Mouse (Mus musculus): Measurements from ENCODE around the gene Prph. TPM values are rescaled to one million over a fixed set of nuclear protein-coding genes. Genes with fewer than 3 reads are reported as not detected.
"Not testable (repeated sequence)": the region's sequence is repeated elsewhere in the genome, so short reads cannot be mapped to it uniquely, and the experiment has no call there.

The Prph gene
- polyA plus RNA-seq, 1 experiment from 2014 or later, result 1.2 TPM

GRCm38 (mm10) chr15:99055511-99055961, 562 bp downstream of the Prph start:
- Histone ChIP-seq H3K27ac (no peak overlapping the region), H3K4me2 (replicated peaks) (peak overlapping the region; percentile 68), H3K9ac (peak overlapping the region; percentile 57), H3K4me1 (peaks cover 33% of the 10 kb centered on the region), H3K9me3 (no peaks in the 10 kb centered on the region), H3K27me3 (peaks cover 86% of the 10 kb centered on the region), H3K36me3 (no peaks in the 10 kb centered on the region), H3K4me3 (peak overlapping the region; percentile 43)
- ATAC-seq (ENCODE audit: low FRiP score, low read depth), result no peak
- under 1% methylated on average over 37 of the region's 37 CpGs for WGBS

- no peak for ATAC-seq (ENCODE audit: low FRiP score, low read depth)
- WGBS, result 6% methylated on average over 14 of the region's 14 CpGs
- peak overlapping the region; percentile 68; the same call in 1 of the 2 replicates for H3K4me2 ChIP-seq (replicated peaks)
These were observed 1.4 kb downstream of the Prph start for GRCm38 (mm10) chr15:99056332-99056731.

GRCm38 (mm10) chr15:99065557-99066165, 10.7 kb downstream of the Prph start:
- Histone ChIP-seq H3K4me1 (no peaks in the 10 kb centered on the region), H3K27me3 (peaks cover 44% of the 10 kb centered on the region), H3K27ac (no peak overlapping the region), H3K9me3 (no peaks in the 10 kb centered on the region), H3K4me2 (replicated peaks) (no peak overlapping the region), H3K36me3 (no peaks in the 10 kb centered on the region), H3K4me3 (no peak overlapping the region), H3K9ac (no peak overlapping the region)
- WGBS, result 74% methylated on average over 12 of the region's 12 CpGs
- no peak for ATAC-seq (ENCODE audit: low FRiP score, low read depth)

More at GRCm38 (mm10) chr15:99056332-99056731, 1.4 kb downstream of the Prph start:
- Histone ChIP-seq H3K36me3 (no peaks in the 10 kb centered on the region), H3K9ac (no peak overlapping the region), H3K27ac (no peak overlapping the region), H3K9me3 (no peaks in the 10 kb centered on the region), H3K27me3 (peaks cover 91% of the 10 kb centered on the region), H3K4me1 (peaks cover 32% of the 10 kb centered on the region), H3K4me3 (peak overlapping the region; percentile 43; the same call in 1 of the 2 replicates)

- Histone ChIP-seq H3K4me1 (peaks cover 19% of the 10 kb centered on the region), H3K9me3 (no peaks in the 10 kb centered on the region), H3K27ac (no peak overlapping the region), H3K4me3 (no peak overlapping the region), H3K9ac (no peak overlapping the region), H3K27me3 (peaks cover 7% of the 10 kb centered on the region; the same call in 1 of the 2 replicates), H3K4me2 (replicated peaks) (no peak overlapping the region), H3K36me3 (peaks cover 6% of the 10 kb centered on the region)
- no peak for ATAC-seq (ENCODE audit: low FRiP score, low read depth)
- WGBS, result 79% methylated on average over 1 of the region's 1 CpGs
These were observed 17.0 kb downstream of the Prph start for GRCm38 (mm10) chr15:99071988-99072387.

GRCm38 (mm10) chr15:99074019-99074599, 19.1 kb downstream of the Prph start, which contains the start of gene Troap:
Gene Troap, plus strand, starts transcription at chr15:99074575.
- peak; percentile 4; the same call in 1 of the 2 replicates for ATAC-seq (ENCODE audit: low FRiP score, low read depth)
- H3K9me3 ChIP-seq, result no peaks in the 10 kb centered on the region
- peak within 1 kb of the TSS; percentile 76 for H3K9ac ChIP-seq
- H3K27me3 ChIP-seq, result peaks cover under 1% of the 10 kb centered on the region; the same call in 1 of the 2 replicates
- H3K4me3 ChIP-seq, result peak within 1 kb of the TSS; percentile 69
- peak within 1 kb of the TSS; percentile 93 for H3K27ac ChIP-seq
- H3K4me2 ChIP-seq (replicated peaks), result peak within 1 kb of the TSS; percentile 77
- peaks cover 24% of the 10 kb centered on the region for H3K36me3 ChIP-seq
- WGBS, result 15% methylated on average over 9 of the region's 9 CpGs
- peaks cover 19% of the 10 kb centered on the region for H3K4me1 ChIP-seq

- Histone ChIP-seq H3K4me3 (peak overlapping the region; percentile 69), H3K9me3 (no peaks in the 10 kb centered on the region), H3K9ac (peak overlapping the region; percentile 76), H3K4me1 (peaks cover 19% of the 10 kb centered on the region), H3K36me3 (peaks cover 24% of the 10 kb centered on the region), H3K27ac (peak overlapping the region; percentile 93), H3K4me2 (replicated peaks) (peak overlapping the region; percentile 77), H3K27me3 (no peaks in the 10 kb centered on the region; the same call in 1 of the 2 replicates)
- WGBS, result under 1% methylated on average over 44 of the region's 44 CpGs
- ATAC-seq (ENCODE audit: low FRiP score, low read depth), result peak; percentile 98
These were observed 19.8 kb downstream of the Prph start for GRCm38 (mm10) chr15:99074600-99075333.

GRCm38 (mm10) chr15:99076011-99076410, 21.0 kb downstream of the Prph start:
- 97% methylated on average over 3 of the region's 3 CpGs for WGBS
- Histone ChIP-seq H3K4me2 (replicated peaks) (peak overlapping the region; percentile 77), H3K4me3 (peak overlapping the region; percentile 69), H3K36me3 (peaks cover 36% of the 10 kb centered on the region), H3K4me1 (peaks cover 19% of the 10 kb centered on the region), H3K9ac (peak overlapping the region; percentile 76; the same call in 1 of the 2 replicates)
- H3K27me3 ChIP-seq; ATAC-seq (ENCODE audit: low FRiP score, low read depth); H3K27ac ChIP-seq; H3K9me3 ChIP-seq: not testable (repeated sequence)

- 82% methylated on average over 15 of the region's 15 CpGs for WGBS
- peaks cover 12% of the 10 kb centered on the region for H3K27me3 ChIP-seq
- H3K4me1 ChIP-seq, result peaks cover 19% of the 10 kb centered on the region
- no peak for ATAC-seq (ENCODE audit: low FRiP score, low read depth)
- H3K27ac ChIP-seq, result no peak overlapping the region
- H3K9me3 ChIP-seq, result no peaks in the 10 kb centered on the region
- 0 out of 2 replicates have a peak overlapping the region, but pooled peaks have one; percentile 0 for H3K9ac ChIP-seq
- no peak overlapping the region for H3K4me2 ChIP-seq (replicated peaks)
- peaks cover 59% of the 10 kb centered on the region for H3K36me3 ChIP-seq
- no peak overlapping the region for H3K4me3 ChIP-seq
These were observed 23.4 kb downstream of the Prph start for GRCm38 (mm10) chr15:99078181-99078910.

- H3K4me2 ChIP-seq (replicated peaks), result no peak overlapping the region
- 89% methylated on average over 3 of the region's 3 CpGs for WGBS
- H3K9me3 ChIP-seq, result no peaks in the 10 kb centered on the region
- H3K4me3 ChIP-seq, result no peak overlapping the region
- H3K27ac ChIP-seq, result no peak overlapping the region
- no peak for ATAC-seq (ENCODE audit: low FRiP score, low read depth)
- peaks cover 26% of the 10 kb centered on the region for H3K27me3 ChIP-seq
- H3K9ac ChIP-seq, result no peak overlapping the region
- H3K36me3 ChIP-seq, result peaks cover 63% of the 10 kb centered on the region
- peaks cover 20% of the 10 kb centered on the region for H3K4me1 ChIP-seq
These were observed 24.8 kb downstream of the Prph start for GRCm38 (mm10) chr15:99079804-99080203.

- H3K4me1 ChIP-seq, result peaks cover 6% of the 10 kb centered on the region; the same call in 1 of the 2 replicates
- whole genome bisulfite sequencing, result 94% methylated on average over 12 of the region's 12 CpGs
- no peak overlapping the region for H3K27ac ChIP-seq
- H3K9ac ChIP-seq, result no peak overlapping the region
- H3K27me3 ChIP-seq, result peaks cover 51% of the 10 kb centered on the region
- no peaks in the 10 kb centered on the region for H3K9me3 ChIP-seq
- H3K36me3 ChIP-seq, result peaks cover 54% of the 10 kb centered on the region
- H3K4me3 ChIP-seq, result no peak overlapping the region
- no peak overlapping the region for H3K4me2 ChIP-seq (replicated peaks)
- no peak for ATAC-seq (ENCODE audit: low FRiP score, low read depth)
These were observed 27.3 kb downstream of the Prph start for GRCm38 (mm10) chr15:99082322-99082721.

- ATAC-seq (ENCODE audit: low FRiP score, low read depth), result no peak
- Histone ChIP-seq H3K9me3 (no peaks in the 10 kb centered on the region; the same call in 1 of the 2 replicates), H3K27ac (no peak overlapping the region), H3K27me3 (peaks cover 56% of the 10 kb centered on the region), H3K4me2 (replicated peaks) (no peak overlapping the region), H3K9ac (no peak overlapping the region), H3K36me3 (peaks cover 51% of the 10 kb centered on the region), H3K4me1 (peaks cover 8% of the 10 kb centered on the region; the same call in 1 of the 2 replicates), H3K4me3 (no peak overlapping the region)
- WGBS, result 86% methylated on average over 16 of the region's 16 CpGs
These were observed 27.9 kb downstream of the Prph start for GRCm38 (mm10) chr15:99082840-99083239.

Data from limb, embryonic 13.5 days (tissue).